Mouse (Mus musculus) G1E (cell line): ENCODE data around the gene Hes5. TPM values are rescaled to one million over a fixed set of nuclear protein-coding genes. Genes with fewer than 3 reads are reported as not detected.
A peak's percentile ranks its signal among the peaks of the same experiment; 100 is the strongest.

Experiments used
- ATAC-seq: 2 replicates; pipeline ENCODE4 v1.8.0; 2016; ENCODE audit warnings: mild to moderate bottlenecking; ENCODE audit not compliant: insufficient number of reproducible peaks, poor library complexity, low FRiP score, severe bottlenecking; ENCODE audit errors: extremely low read depth
- DNase-seq: peaks from one replicate; pipeline ENCODE4 v3.0.0; 2012; ENCODE audit warnings: low spot score
- H3K27me3 ChIP-seq: 2 replicates; pipeline ENCODE4 v1.6.1; 2012; ENCODE audit warnings: mild to moderate bottlenecking, low read length, inconsistent platforms; ENCODE audit not compliant: insufficient read depth
- H3K36me3 ChIP-seq: replicated peaks from 2 replicates; pipeline ENCODE3; 2012; ENCODE audit warnings: mild to moderate bottlenecking, inconsistent platforms
- H3K4me1 ChIP-seq: 2 replicates; pipeline ENCODE4 v1.6.1; 2012; ENCODE audit warnings: low read depth, low read length, inconsistent platforms, mixed read lengths; ENCODE audit not compliant: insufficient read depth
- H3K4me3 ChIP-seq: 2 replicates; pipeline ENCODE4 v1.5.1; 2012; ENCODE audit warnings: low read depth, mild to moderate bottlenecking, inconsistent platforms, low read length, moderate library complexity, mixed read lengths
- H3K9me3 ChIP-seq: replicated peaks from 2 replicates; pipeline ENCODE4 v1.6.1; 2012; ENCODE audit warnings: inconsistent platforms
- CTCF ChIP-seq: IDR thresholded peaks from 2 replicates; pipeline ENCODE4 v1.5.1; 2012; ENCODE audit warnings: low read depth, low read length, inconsistent platforms, mixed read lengths
- GATA1 ChIP-seq: IDR thresholded peaks from 2 replicates; pipeline ENCODE4 v1.6.1; 2012; ENCODE audit warnings: borderline replicate concordance, low read length, inconsistent platforms, mixed read lengths
- GATA2 ChIP-seq: IDR thresholded peaks from 2 replicates; pipeline ENCODE4 v1.6.1; 2012; ENCODE audit warnings: low read depth, low read length, inconsistent platforms, borderline replicate concordance
- POLR2AphosphoS5 ChIP-seq: IDR thresholded peaks from 2 replicates; pipeline ENCODE4 v1.6.1; 2012; ENCODE audit warnings: low read depth, low read length, inconsistent platforms; ENCODE audit not compliant: insufficient replicate concordance
- TAL1 ChIP-seq: conservative IDR thresholded peaks from 2 replicates; pipeline ENCODE4 v1.6.1; 2012; ENCODE audit warnings: low read depth, low read length, inconsistent platforms, mixed read lengths
- polyA plus RNA-seq: library from polyadenylated mRNA; stranded (reverse); fragments of >175 nt; gene quantifications from 2 replicates; pipeline ENCODE4 v1.2.3, GENCODE M21; 2012
- total RNA-seq, 2 experiments: library from RNA; stranded (forward) in 1 of 2; stranded (reverse) in 1 of 2; fragments of 200-1000 nt in 1 of 2; fragments of >200 nt in 1 of 2; fragmentation: Nextera tagmentation in 1 of 2; gene quantifications; 2 replicates each; pipeline ENCODE4 v1.2.3; 2014 to 2017

The Hes5 gene
- total and polyA plus RNA-seq, 3 experiments, result not detected

DNA sequence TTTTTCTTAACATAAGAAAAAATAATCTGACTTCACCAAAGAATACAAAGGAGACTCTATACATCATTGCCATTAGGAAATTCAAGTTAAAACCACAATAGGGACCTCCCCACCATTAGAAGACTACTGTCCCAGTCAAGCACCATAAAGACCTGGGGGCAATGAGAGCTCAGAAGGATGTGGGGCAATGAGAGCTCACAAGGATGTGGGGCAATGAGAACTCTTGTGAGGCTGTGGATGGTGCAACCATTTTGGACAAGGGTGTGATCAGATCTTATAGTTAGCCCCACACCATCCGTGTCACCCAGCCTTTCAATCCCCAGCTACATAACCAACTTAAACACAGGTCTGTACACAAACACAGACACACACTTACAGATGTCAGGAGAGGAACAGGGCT, 23.0 kb upstream of the Hes5 start:
- TF ChIP-seq GATA2, result no peak
- peaks cover 12% of the 10 kb centered on the region for H3K27me3 ChIP-seq
- H3K4me3 ChIP-seq, result no peak overlapping the region
- DNase-seq (no peak), ATAC-seq (no peak)
- no peaks in the 10 kb centered on the region for H3K9me3 ChIP-seq
- peaks cover 28% of the 10 kb centered on the region for H3K4me1 ChIP-seq
- H3K36me3 ChIP-seq, result no peaks in the 10 kb centered on the region

DNA sequence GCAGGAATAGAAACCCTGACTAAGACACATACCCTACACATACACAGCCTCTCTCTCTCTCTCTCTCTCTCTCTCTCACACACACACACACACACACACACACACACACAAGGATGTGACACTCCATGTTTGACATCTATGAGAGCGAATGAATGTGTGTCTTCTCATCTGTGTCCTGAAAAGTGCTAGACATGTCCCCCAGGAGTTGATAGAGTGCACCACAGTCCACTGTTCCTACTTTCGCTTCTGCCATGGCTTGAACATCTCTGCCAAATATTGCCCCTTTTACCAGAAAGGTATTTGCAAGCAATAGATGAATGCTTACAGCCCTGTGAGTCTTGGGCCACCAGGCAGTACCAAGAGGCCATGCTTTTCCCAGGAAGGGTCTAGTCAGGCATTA, 20.6 kb upstream of the Hes5 start:
- no peaks in the 10 kb centered on the region for H3K36me3 ChIP-seq
- ATAC-seq, result no peak
- H3K27me3 ChIP-seq, result peaks cover 7% of the 10 kb centered on the region
- no peak overlapping the region for H3K4me3 ChIP-seq
- H3K4me1 ChIP-seq, result peaks cover 41% of the 10 kb centered on the region
- TF ChIP-seq CTCF (no peak), TAL1 (no peak), GATA1 (no peak), GATA2 (no peak), POLR2AphosphoS5 (no peak)
- DNase-seq, result no peak
- H3K9me3 ChIP-seq, result no peaks in the 10 kb centered on the region

DNA sequence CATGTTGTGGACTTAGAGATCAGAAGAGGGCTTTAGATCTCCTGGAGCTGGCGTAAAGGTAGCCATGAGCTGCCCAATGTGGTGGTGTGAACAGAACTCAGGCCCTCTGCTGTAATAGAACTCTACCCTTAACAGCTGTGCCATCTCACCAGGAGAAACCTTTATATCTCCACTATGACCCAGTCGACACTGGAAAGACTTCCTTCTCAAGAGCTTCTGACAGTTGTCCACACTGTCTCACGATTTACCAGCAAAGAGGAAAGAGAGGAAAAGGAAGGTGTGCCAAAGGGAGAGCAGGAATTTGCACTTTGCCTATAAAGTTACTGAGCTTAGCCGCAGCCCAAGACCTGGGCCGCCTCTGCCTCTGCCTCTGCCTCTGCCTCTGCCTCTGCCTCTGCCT, 18.9 kb upstream of the Hes5 start:
- H3K4me3 ChIP-seq, result no peak overlapping the region
- no peaks in the 10 kb centered on the region for H3K36me3 ChIP-seq
- H3K4me1 ChIP-seq, result peaks cover 46% of the 10 kb centered on the region
- DNase-seq (no peak), ATAC-seq (no peak)
- H3K9me3 ChIP-seq, result no peaks in the 10 kb centered on the region
- H3K27me3 ChIP-seq, result peaks cover 23% of the 10 kb centered on the region
- no peak for TF ChIP-seq CTCF
- TF ChIP-seq TAL1, result no peak
- TF ChIP-seq GATA1, result no peak
- TF ChIP-seq GATA2, result no peak
- TF ChIP-seq POLR2AphosphoS5, result no peak

DNA sequence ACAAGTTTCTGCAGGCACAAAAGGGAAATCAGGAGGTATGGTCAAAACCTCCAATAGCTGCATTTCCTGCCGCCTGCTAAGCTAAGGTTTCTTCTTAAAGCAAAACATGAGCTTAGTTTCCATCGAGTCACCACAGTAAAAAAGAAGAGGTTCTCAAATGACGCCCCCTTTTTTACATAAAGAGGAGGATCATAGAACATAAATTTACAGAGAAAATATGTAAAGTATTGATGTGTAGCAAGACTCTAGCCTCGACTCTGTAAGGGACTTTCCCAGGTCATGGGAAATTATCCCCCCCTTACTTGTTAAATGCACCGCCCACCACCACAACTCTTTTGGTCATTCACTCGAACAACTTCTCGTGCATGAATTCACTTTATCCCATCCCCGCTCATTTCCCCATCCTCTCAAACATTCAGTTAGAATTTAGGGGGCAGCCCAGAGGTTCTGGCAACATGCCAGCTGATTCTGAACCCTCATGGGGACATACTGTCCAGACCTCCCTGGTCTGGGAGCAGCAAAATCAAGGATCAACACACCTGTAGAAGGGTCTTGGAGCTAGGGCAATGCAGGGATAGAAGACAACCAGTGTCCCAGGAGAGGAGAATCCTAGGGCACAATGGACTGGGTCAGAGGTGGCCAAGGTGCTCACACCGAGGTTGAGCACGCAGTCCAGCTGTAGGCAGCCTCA, 17.9 kb upstream of the Hes5 start:
- Histone ChIP-seq H3K27me3 (peaks cover 25% of the 10 kb centered on the region), H3K4me1 (peaks cover 46% of the 10 kb centered on the region), H3K36me3 (no peaks in the 10 kb centered on the region), H3K4me3 (no peak overlapping the region), H3K9me3 (no peaks in the 10 kb centered on the region)
- TF ChIP-seq TAL1 (no peak), CTCF (no peak), POLR2AphosphoS5 (no peak), GATA1 (no peak), GATA2 (no peak)
- ATAC-seq, result peak; percentile 23; the same call in 1 of the 2 replicates
- no peak for DNase-seq

DNA sequence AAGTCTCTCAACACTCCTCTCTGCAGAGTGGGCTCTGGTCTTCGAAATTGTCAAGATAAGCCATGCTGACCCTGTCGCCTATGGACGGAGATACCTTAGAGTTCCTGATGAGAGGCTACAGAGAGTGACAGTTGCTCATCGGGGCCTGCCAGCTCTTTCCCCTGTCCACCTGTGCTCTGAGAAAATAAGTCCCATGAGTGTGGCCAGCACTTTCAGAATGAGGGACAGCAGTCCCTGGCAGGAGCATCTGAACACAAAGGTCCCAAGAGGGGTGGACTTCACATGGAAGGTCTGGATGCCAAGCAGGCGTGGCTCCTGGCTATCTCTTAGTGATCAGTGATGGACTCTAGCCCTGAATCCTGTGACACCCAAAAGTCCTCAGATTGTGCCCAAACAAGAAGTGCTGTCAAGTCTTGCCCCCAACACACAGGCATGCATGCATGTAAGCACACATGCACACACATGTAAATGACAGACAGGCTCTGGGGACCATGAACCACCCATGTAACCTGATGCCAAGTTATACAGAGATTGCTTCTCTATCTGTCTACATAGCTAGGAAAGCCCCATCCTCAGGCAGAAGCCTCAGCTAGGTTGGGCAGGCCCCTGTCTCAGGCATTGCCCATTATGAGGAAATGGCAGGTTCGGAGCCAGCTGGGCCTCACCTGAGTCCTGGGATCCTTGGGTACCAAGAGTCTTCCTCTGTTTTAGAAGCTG, 17.2 kb upstream of the Hes5 start:
- H3K4me1 ChIP-seq, result peaks cover 49% of the 10 kb centered on the region
- no peak overlapping the region for H3K4me3 ChIP-seq
- DNase-seq, result no peak
- H3K9me3 ChIP-seq, result no peaks in the 10 kb centered on the region
- no peak for ATAC-seq
- peak; percentile 91; the same call in 1 of the 2 replicates for TF ChIP-seq POLR2AphosphoS5
- no peak for TF ChIP-seq TAL1
- peaks cover 29% of the 10 kb centered on the region for H3K27me3 ChIP-seq
- no peaks in the 10 kb centered on the region for H3K36me3 ChIP-seq

DNA sequence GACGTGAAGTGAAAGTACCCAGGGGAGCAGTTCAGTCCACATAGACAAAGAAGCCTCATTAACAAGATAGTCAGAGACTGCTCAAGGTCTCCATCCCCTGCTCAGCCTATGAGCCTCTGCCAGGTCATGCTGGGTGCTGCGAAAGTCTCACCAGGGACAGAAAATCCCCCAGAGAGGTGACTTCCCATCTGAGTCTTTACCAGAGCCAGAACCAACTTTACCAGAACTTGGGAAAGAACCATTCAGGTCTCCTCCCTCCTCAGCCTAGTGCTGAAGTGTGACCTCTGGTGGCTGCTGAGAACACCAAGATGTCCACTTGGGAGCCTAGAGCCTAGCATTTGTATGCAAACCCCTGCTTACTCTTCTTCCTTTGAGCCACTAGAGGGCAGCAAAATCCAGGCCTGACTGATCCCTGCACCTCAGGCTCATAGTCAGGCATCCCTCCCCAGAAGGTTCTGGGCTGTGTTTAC, 16.6 kb upstream of the Hes5 start:
- no peaks in the 10 kb centered on the region for H3K9me3 ChIP-seq
- ATAC-seq, result peak; percentile 88
- TF ChIP-seq CTCF, result peak; percentile 96
- no peak for TF ChIP-seq POLR2AphosphoS5
- no peak for TF ChIP-seq GATA1
- H3K4me1 ChIP-seq, result peaks cover 50% of the 10 kb centered on the region
- H3K36me3 ChIP-seq, result no peaks in the 10 kb centered on the region
- peak; percentile 76 for DNase-seq
- H3K4me3 ChIP-seq, result no peak overlapping the region
- H3K27me3 ChIP-seq, result peaks cover 35% of the 10 kb centered on the region

DNA sequence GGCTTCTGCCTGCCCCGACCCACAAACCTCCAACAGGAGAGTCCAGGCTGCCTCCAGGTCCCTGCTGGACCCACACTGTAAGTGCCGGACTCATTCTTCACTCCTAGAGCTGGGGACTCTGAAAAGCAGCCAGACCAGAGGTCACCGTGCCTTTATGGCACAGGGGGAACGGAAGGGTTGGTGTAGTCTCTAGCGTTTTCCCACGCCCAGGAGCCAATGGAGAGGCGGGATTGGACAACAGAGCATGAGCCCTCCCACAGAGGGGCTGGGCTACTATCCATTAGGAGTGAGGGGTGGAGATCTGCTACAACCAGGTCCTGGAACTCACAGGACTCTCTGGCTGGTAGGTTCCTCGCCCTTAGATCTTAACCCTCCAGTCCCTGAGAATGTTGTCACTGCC, 14.4 kb upstream of the Hes5 start:
- DNase-seq (no peak), ATAC-seq (no peak)
- H3K4me1 ChIP-seq, result peaks cover 39% of the 10 kb centered on the region
- H3K27me3 ChIP-seq, result peaks cover 52% of the 10 kb centered on the region
- no peaks in the 10 kb centered on the region for H3K36me3 ChIP-seq
- no peak overlapping the region for H3K4me3 ChIP-seq
- TF ChIP-seq TAL1, result no peak
- TF ChIP-seq POLR2AphosphoS5, result no peak
- no peak for TF ChIP-seq GATA1
- no peak for TF ChIP-seq CTCF
- TF ChIP-seq GATA2, result no peak
- no peaks in the 10 kb centered on the region for H3K9me3 ChIP-seq
